Mouse (Mus musculus): ENCODE data around the gene Slc4a10.
"Not testable (repeated sequence)": the region's sequence is repeated elsewhere in the genome, so short reads cannot be mapped to it uniquely, and the experiment has no call there.

Gene Slc4a10

GRCm38 (mm10) chr2:62046421-62046845 is at the start of gene Slc4a10:
Slc4a10 (plus strand) TSS chr2:62046462.
- no peak for DNase-seq (ENCODE audit: extremely low read depth, low read depth, low spot score)

GRCm38 (mm10) chr2:62001251-62001650 is 45.0 kb upstream of the Slc4a10 start:
- DNase-seq (ENCODE audit: extremely low read depth, low read depth, low spot score), result not testable (repeated sequence)

GRCm38 (mm10) chr2:62018209-62018608 is 28.1 kb upstream of the Slc4a10 start:
- DNase-seq (ENCODE audit: extremely low read depth, low read depth, low spot score), result no peak

GRCm38 (mm10) chr2:62046861-62047503 is 720 bp downstream of the Slc4a10 start:
- DNase-seq (ENCODE audit: extremely low read depth, low read depth, low spot score), result no peak

GRCm38 (mm10) chr2:62047504-62048005 is 1.3 kb downstream of the Slc4a10 start:
- DNase-seq (ENCODE audit: extremely low read depth, low read depth, low spot score), result no peak

GRCm38 (mm10) chr2:62048116-62048515 is 1.9 kb downstream of the Slc4a10 start:
- no peak for DNase-seq (ENCODE audit: extremely low read depth, low read depth, low spot score)

- no peak for DNase-seq (ENCODE audit: extremely low read depth, low read depth, low spot score)
Measured at GRCm38 (mm10) chr2:62076512-62076911, 30.2 kb downstream of the Slc4a10 start.

- DNase-seq (ENCODE audit: extremely low read depth, low read depth, low spot score), result no peak
Measured at GRCm38 (mm10) chr2:62087566-62087965, 41.3 kb downstream of the Slc4a10 start.

- no peak for DNase-seq (ENCODE audit: extremely low read depth, low read depth, low spot score)
Measured at GRCm38 (mm10) chr2:62088715-62089114, 42.5 kb downstream of the Slc4a10 start.

GRCm38 (mm10) chr2:62089208-62089607 is 42.9 kb downstream of the Slc4a10 start:
- no peak for DNase-seq (ENCODE audit: extremely low read depth, low read depth, low spot score)

GRCm38 (mm10) chr2:62100526-62100925 is 54.3 kb downstream of the Slc4a10 start:
- DNase-seq (ENCODE audit: extremely low read depth, low read depth, low spot score), result no peak

- DNase-seq (ENCODE audit: extremely low read depth, low read depth, low spot score), result no peak
Measured at GRCm38 (mm10) chr2:62115346-62115745, 69.1 kb downstream of the Slc4a10 start.

- no peak for DNase-seq (ENCODE audit: extremely low read depth, low read depth, low spot score)
Measured at GRCm38 (mm10) chr2:62129975-62130374, 83.7 kb downstream of the Slc4a10 start.

- DNase-seq (ENCODE audit: extremely low read depth, low read depth, low spot score), result no peak
Measured at GRCm38 (mm10) chr2:62134911-62135310, 88.6 kb downstream of the Slc4a10 start.

GRCm38 (mm10) chr2:62147636-62148035 is 101.4 kb downstream of the Slc4a10 start:
- DNase-seq (ENCODE audit: extremely low read depth, low read depth, low spot score), result no peak

GRCm38 (mm10) chr2:62149421-62149820 is 103.2 kb downstream of the Slc4a10 start:
- no peak for DNase-seq (ENCODE audit: extremely low read depth, low read depth, low spot score)

- no peak for DNase-seq (ENCODE audit: extremely low read depth, low read depth, low spot score)
Measured at GRCm38 (mm10) chr2:62150830-62151229, 104.6 kb downstream of the Slc4a10 start.

- DNase-seq (ENCODE audit: extremely low read depth, low read depth, low spot score), result no peak
Measured at GRCm38 (mm10) chr2:62210109-62210508, 163.8 kb downstream of the Slc4a10 start.

- DNase-seq (ENCODE audit: extremely low read depth, low read depth, low spot score), result no peak
Measured at GRCm38 (mm10) chr2:62211106-62211505, 164.8 kb downstream of the Slc4a10 start.

GRCm38 (mm10) chr2:62227563-62227962 is 181.3 kb downstream of the Slc4a10 start:
- DNase-seq (ENCODE audit: extremely low read depth, low read depth, low spot score), result no peak

- no peak for DNase-seq (ENCODE audit: extremely low read depth, low read depth, low spot score)
Measured at GRCm38 (mm10) chr2:62231271-62231670, 185.0 kb downstream of the Slc4a10 start.

GRCm38 (mm10) chr2:62244167-62244566 is 197.9 kb downstream of the Slc4a10 start:
- no peak for DNase-seq (ENCODE audit: extremely low read depth, low read depth, low spot score)

GRCm38 (mm10) chr2:62268467-62268866 is 222.2 kb downstream of the Slc4a10 start:
- no peak for DNase-seq (ENCODE audit: extremely low read depth, low read depth, low spot score)
